Mouse (Mus musculus) left cerebral cortex, adult 6 months (tissue): ENCODE measurements around the gene Lhpp. TPM values are rescaled to one million over a fixed set of nuclear protein-coding genes. Genes with fewer than 3 reads are reported as not detected.

Experiments
- long read RNA-seq, 2 experiments: library from polyadenylated mRNA; unstranded; transcript quantifications; one replicate each; pipeline ENCODE4 v2.0.0; 2019 to 2020
- polyA plus RNA-seq: library from polyadenylated mRNA; unstranded; fragments of <200 nt; fragmentation: Nextera tagmentation; gene quantifications from 2 replicates; pipeline ENCODE4 v1.2.3, GENCODE M21; 2021

Lhpp gene
- polyA plus RNA-seq = 18.6 and 19.7 TPM in 2 replicates
- long read RNA-seq, experiment 1, transcript Lhpp-201 (7 exons, 1,612 nt) = major isoform, 58 of 74 reads
- long read RNA-seq, experiment 1, partial matches to known transcripts = 2 of 74 reads
- long read RNA-seq, experiment 1, other reads (novel, unspliced or antisense) = 14 of 74 reads
- long read RNA-seq, experiment 2, transcript Lhpp-201 (7 exons, 1,612 nt) = major isoform, 17 of 24 reads
- long read RNA-seq, experiment 2, partial matches to known transcripts = 0 of 24 reads
- long read RNA-seq, experiment 2, other reads (novel, unspliced or antisense) = 6 of 24 reads

DNA sequence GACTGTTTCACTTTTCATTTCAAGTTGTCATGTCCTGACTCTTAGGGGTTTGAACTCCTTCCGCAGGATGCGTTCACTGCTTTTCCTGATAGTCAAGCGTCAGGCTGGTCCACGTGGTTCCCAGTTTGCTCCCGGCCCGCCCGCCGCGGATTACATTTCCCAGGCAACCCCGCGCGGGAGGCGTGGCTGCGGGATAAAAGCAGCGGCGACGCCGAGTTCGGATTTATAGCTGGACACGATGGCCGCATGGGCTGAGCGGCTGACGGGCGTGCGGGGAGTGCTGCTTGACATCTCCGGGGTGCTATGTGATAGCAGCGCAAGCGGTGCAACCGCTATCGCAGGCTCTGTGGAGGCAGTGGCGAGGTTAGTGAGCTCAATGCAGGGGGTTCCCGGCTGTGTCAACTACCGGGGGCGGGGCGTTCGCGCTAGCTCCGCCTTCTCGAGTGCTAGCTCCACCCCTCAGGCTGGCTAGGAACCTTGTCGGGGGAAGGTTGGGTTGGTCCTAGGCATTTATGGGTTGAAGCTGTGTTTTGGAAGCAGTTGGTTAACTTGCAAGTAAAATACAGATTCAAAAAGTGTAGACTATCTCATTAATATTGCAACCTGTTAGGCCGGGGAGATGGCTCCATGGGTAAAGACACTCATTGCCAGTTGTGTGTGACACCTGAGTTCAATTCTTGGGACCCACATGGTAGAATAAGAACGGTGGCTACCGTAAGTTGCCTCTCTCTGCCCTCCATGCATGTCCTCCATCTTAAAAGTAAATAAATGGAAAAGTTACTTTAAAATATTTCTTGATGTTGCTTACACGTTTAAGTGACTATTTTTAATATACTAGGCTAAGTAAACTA lies at the start of gene Lhpp:
Gene Lhpp (plus strand): TSS at position 171 of the 851 bp plus-strand sequence.

GRCm38 (mm10) chr7:132576116-132576650 lies 34.3 kb upstream of the Lhpp start, which contains the start of gene Oat:
Gene Oat, minus strand, starts transcription at chr7:132576398.

DNA sequence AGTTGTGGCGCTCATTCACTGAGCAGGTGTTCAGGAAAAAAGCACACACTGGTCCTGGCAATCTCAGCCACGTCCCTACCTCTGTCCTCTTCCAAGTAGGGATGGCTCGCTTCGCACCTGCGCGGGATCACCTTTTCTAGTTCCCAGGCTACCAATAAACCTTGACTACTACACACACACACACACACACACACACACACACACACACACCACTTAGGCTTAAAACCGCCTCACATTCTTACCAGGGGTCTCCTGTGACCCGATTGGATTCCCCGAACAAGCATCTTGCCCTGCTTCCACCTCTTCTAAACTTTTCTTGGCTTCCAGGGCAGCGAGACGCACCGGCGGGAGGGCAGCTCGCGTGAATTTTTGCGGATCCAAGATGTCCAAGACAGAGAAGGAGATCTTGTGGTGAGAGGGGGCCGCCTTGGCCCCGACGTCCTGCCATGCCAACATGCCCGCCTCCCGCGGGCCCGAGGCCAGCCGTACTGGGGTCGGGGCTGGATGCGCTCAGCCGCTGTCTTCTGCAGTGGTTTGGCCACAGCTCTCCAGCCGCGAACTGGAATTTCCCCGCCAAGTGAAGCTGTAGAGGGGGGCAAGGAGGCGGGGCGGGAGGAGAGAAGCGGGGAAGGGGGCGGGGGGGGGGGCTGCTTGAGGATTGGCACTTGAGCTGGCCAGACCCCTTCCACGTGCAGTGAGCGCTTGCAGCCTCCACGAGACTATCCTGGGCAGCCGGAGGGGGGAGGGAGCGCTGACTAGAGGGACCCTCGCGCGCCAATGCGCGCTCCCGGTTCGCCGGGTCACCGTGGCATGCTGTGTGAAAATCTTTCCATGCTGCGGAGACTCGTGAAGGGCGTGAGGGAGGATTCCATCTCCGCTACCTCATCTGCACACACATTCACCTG lies 11.1 kb upstream of the Lhpp start, which contains the start of gene Nkx1-2:
Gene Nkx1-2 (minus strand): TSS at position 567 of the 905 bp plus-strand sequence.

Other genes with a start within 250 kb of the Lhpp start
- 47.9 and 62.7 TPM in 2 replicates for gene Oat, start 34.2 kb upstream of the Lhpp start, polyA plus RNA-seq
- gene Nkx1-2, start 11.0 kb upstream of the Lhpp start, polyA plus RNA-seq = not detected in 2 replicates
- gene Fam53b, start 203.2 kb downstream of the Lhpp start, polyA plus RNA-seq = 14.0 and 17.5 TPM in 2 replicates
- 47.6 and 51.8 TPM in 2 replicates for gene Eef1akmt2, start 242.0 kb downstream of the Lhpp start, polyA plus RNA-seq
- 29.7 and 46.4 TPM in 2 replicates for gene Abraxas2, start 248.6 kb downstream of the Lhpp start, polyA plus RNA-seq